Mouse (Mus musculus): ENCODE data around the gene Fgg. TPM values are rescaled to one million over a fixed set of nuclear protein-coding genes. Genes with fewer than 3 reads are reported as not detected.
A peak's percentile ranks its signal among the peaks of the same experiment; 100 is the strongest.

The Fgg gene
- polyA plus RNA-seq, 1 experiment from 2014 or later = 1.2 TPM

DNA sequence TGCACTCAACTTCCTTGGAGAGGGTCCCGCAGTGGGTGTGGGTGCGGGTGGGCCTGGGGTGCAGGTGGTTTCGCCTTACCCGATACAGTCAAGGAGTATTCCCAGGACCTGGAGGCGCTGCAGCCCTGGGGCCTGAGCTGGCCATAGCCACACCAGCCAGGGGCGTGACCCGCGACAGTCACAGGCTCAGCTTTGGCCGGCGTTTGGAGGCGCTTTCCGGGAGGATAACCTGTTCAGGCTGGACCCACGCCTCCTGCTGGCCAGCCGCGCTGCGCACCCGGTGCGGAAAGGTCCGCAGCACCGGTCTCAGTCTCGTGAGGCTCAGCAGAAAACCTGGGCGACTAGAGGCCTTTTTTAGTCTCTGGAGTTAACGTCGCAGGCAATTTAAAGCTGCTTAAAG is 12.2 kb upstream of the Fgg start:
- Histone ChIP-seq H3K4me1 (replicated peaks; ENCODE audit: insufficient read depth, low read length) (no peaks in the 10 kb centered on the region), H3K27ac (no peak overlapping the region), H3K4me2 (ENCODE audit: low read length) (peak overlapping the region; percentile 45), H3K9me3 (replicated peaks; ENCODE audit: low read length) (no peaks in the 10 kb centered on the region), H3K9ac (ENCODE audit: low read depth, low read length) (no peak overlapping the region), H3K27me3 (ENCODE audit: insufficient read depth, low read length) (no peaks in the 10 kb centered on the region; the same call in 1 of the 2 replicates), H3K4me3 (replicated peaks; ENCODE audit: low read depth, low read length) (0 out of 2 replicates have a peak overlapping the region, but pooled peaks have one; percentile 10), H3K36me3 (ENCODE audit: insufficient read depth, low read length) (no peaks in the 10 kb centered on the region)
- DNase-seq (ENCODE audit: low spot score) = peak; percentile 83
- peak; percentile 88 for ATAC-seq (replicated peaks; ENCODE audit: low FRiP score, low read depth)
- 3% methylated on average over 24 of the region's 24 CpGs for WGBS
- peak; percentile 84 for TF ChIP-seq CTCF (IDR thresholded peaks at IDR 0.05; ENCODE audit: low read depth)

DNA sequence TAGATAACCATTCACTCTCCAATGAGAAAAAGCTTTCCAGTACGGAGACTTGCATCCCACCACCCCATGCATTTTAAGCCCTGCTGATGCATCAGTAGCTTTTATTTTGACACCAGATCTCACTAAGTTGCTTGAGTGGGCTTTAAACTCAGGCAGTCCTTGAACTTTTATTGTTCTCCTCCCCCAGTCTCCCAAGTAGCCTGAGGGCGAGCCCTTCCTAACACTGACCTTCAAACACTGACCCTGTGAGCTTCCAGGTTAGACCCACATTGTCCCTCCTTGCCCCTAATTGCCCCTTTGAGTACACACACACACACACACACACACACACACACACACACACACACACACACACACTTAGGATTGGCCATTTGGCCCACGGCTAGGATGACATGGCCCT is 10.9 kb upstream of the Fgg start:
- no peak for DNase-seq (ENCODE audit: low spot score)
- Histone ChIP-seq H3K9ac (ENCODE audit: low read depth, low read length) (no peak overlapping the region), H3K4me1 (replicated peaks; ENCODE audit: insufficient read depth, low read length) (no peaks in the 10 kb centered on the region), H3K27ac (no peak overlapping the region), H3K4me2 (ENCODE audit: low read length) (no peak overlapping the region), H3K36me3 (ENCODE audit: insufficient read depth, low read length) (no peaks in the 10 kb centered on the region), H3K9me3 (replicated peaks; ENCODE audit: low read length) (no peaks in the 10 kb centered on the region), H3K4me3 (replicated peaks; ENCODE audit: low read depth, low read length) (no peak overlapping the region), H3K27me3 (ENCODE audit: insufficient read depth, low read length) (no peaks in the 10 kb centered on the region; the same call in 1 of the 2 replicates)
- 46% methylated on average over 3 of the region's 3 CpGs for WGBS
- no peak for TF ChIP-seq CTCF (IDR thresholded peaks at IDR 0.05; ENCODE audit: low read depth)
- no peak for ATAC-seq (replicated peaks; ENCODE audit: low FRiP score, low read depth)

DNA sequence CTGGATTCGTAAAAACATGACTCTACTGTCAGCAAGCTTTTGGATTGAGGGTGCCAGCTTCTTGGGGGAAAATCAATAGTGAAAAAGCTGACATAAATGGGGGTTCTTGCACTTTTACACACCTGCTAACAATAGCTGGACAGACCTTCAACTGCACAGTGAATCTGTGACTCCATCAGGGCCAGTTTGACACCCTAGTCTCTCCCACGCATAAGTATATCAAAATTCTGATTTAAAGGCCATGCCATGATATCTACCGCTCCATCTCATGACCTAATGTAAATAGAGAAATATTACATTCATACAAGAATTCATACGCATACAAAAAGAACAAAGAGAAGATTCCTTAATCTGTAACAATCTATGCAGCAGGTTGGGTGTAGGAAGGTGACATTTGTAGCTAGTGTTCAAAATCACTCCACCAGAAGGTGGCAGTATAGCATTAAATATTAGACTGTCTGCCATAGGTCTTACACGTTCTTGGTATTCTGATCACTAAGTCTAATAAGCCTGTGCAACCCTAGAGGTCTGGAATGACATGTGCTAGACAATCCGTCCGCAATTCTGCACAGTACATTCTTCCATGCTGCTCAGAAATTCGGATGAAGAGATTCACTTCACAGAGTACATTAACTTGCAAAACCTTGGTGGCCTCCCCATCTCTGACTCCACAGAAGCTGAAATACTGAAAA is 8.6 kb upstream of the Fgg start:
- 30% methylated on average over 8 of the region's 8 CpGs for WGBS

DNA sequence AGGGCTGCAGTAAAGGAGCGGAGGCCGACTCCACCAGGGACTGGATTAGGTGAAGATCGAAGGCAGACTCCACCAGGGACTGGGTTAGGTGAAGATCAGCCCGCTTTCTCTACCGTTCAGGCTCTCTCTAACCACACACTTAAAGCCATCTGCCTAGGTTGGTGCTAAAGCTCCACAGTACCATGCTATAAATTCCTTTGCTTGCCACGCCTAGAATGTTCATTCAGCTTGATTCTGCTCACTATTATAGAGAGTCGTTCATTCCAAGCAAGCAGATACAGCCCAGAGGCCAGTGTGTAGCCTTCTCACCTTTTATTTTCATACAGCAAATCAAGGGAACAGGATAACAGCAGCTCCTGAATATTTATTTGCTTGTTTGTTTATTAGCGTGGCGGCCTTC is 7.5 kb upstream of the Fgg start:
- H3K36me3 ChIP-seq (ENCODE audit: insufficient read depth, low read length) = no peaks in the 10 kb centered on the region
- no peak overlapping the region for H3K9ac ChIP-seq (ENCODE audit: low read depth, low read length)
- no peak for TF ChIP-seq CTCF (IDR thresholded peaks at IDR 0.05; ENCODE audit: low read depth)
- H3K27ac ChIP-seq = no peak overlapping the region
- H3K9me3 ChIP-seq (replicated peaks; ENCODE audit: low read length) = no peaks in the 10 kb centered on the region
- DNase-seq (ENCODE audit: low spot score) (no peak), ATAC-seq (replicated peaks; ENCODE audit: low FRiP score, low read depth) (no peak)
- WGBS = 66% methylated on average over 9 of the region's 9 CpGs
- no peak overlapping the region for H3K4me3 ChIP-seq (replicated peaks; ENCODE audit: low read depth, low read length)
- H3K27me3 ChIP-seq (ENCODE audit: insufficient read depth, low read length) = no peaks in the 10 kb centered on the region; the same call in 1 of the 2 replicates
- H3K4me2 ChIP-seq (ENCODE audit: low read length) = no peak overlapping the region
- no peaks in the 10 kb centered on the region for H3K4me1 ChIP-seq (replicated peaks; ENCODE audit: insufficient read depth, low read length)

More for the DNA sequence above, 8.6 kb upstream of the Fgg start:
- peak; percentile 92 for DNase-seq (ENCODE audit: low spot score)
- ATAC-seq (replicated peaks; ENCODE audit: low FRiP score, low read depth) = peak; percentile 69; the same call in 1 of the 2 replicates
- Histone ChIP-seq H3K27me3 (ENCODE audit: insufficient read depth, low read length) (no peaks in the 10 kb centered on the region; the same call in 1 of the 2 replicates), H3K27ac (no peak overlapping the region), H3K4me2 (ENCODE audit: low read length) (no peak overlapping the region), H3K36me3 (ENCODE audit: insufficient read depth, low read length) (no peaks in the 10 kb centered on the region), H3K4me1 (replicated peaks; ENCODE audit: insufficient read depth, low read length) (no peaks in the 10 kb centered on the region), H3K9ac (ENCODE audit: low read depth, low read length) (no peak overlapping the region), H3K4me3 (replicated peaks; ENCODE audit: low read depth, low read length) (no peak overlapping the region), H3K9me3 (replicated peaks; ENCODE audit: low read length) (no peaks in the 10 kb centered on the region)
- TF ChIP-seq CTCF (IDR thresholded peaks at IDR 0.05; ENCODE audit: low read depth) = peak; percentile 85

DNA sequence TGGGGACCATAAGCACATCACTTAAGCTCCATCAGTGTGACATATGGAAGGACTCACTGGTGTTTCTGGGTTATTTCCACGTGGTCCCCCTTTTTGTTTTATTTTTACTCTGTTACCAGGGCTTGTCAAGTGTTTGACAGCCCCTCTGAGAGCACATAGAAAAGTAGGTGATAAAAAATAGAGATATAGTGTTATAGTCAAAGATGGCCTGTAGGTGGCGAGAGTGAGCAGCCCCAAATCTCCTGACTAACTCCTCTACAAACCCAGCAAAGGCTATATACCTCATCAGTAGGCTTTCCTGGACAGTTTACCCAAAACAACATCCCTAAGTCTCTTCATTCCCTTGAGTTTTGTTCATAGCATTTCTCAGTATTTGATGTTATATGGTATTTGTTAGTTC is 5.3 kb upstream of the Fgg start:
- Histone ChIP-seq H3K4me2 (ENCODE audit: low read length) (no peak overlapping the region), H3K4me1 (replicated peaks; ENCODE audit: insufficient read depth, low read length) (no peaks in the 10 kb centered on the region), H3K36me3 (ENCODE audit: insufficient read depth, low read length) (no peaks in the 10 kb centered on the region), H3K9ac (ENCODE audit: low read depth, low read length) (no peak overlapping the region), H3K27ac (no peak overlapping the region), H3K9me3 (replicated peaks; ENCODE audit: low read length) (no peaks in the 10 kb centered on the region), H3K4me3 (replicated peaks; ENCODE audit: low read depth, low read length) (no peak overlapping the region), H3K27me3 (ENCODE audit: insufficient read depth, low read length) (no peaks in the 10 kb centered on the region)
- ATAC-seq (replicated peaks; ENCODE audit: low FRiP score, low read depth) (peak; percentile 31; the same call in 1 of the 2 replicates), DNase-seq (ENCODE audit: low spot score) (peak; percentile 73)
- 0% methylated on average over 2 of the region's 2 CpGs for WGBS
- TF ChIP-seq CTCF (IDR thresholded peaks at IDR 0.05; ENCODE audit: low read depth) = peak; percentile 90

DNA sequence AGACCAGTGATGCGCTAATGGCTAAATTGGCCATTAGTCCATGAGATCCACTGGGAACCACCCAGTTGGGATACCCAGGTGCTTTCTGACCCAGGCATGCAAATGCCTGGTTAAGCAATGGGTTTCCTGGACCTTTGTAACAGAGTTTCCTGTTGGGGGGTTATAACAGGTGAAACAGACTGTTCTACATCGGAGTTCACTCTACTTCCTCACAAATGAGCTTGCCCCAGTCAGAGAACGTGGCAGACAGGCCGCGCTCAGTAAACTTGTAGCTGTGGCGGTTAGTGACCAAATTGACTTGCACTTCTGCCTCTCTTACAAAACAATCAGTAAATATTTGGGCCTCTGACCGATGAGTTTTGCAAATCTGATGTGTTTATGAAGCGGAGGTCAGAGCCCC is 4.5 kb upstream of the Fgg start:
- H3K36me3 ChIP-seq (ENCODE audit: insufficient read depth, low read length) = no peaks in the 10 kb centered on the region
- TF ChIP-seq CTCF (IDR thresholded peaks at IDR 0.05; ENCODE audit: low read depth) = no peak
- 90% methylated on average over 8 of the region's 8 CpGs for WGBS
- H3K27ac ChIP-seq = no peak overlapping the region
- no peaks in the 10 kb centered on the region for H3K9me3 ChIP-seq (replicated peaks; ENCODE audit: low read length)
- H3K27me3 ChIP-seq (ENCODE audit: insufficient read depth, low read length) = no peaks in the 10 kb centered on the region
- H3K4me3 ChIP-seq (replicated peaks; ENCODE audit: low read depth, low read length) = no peak overlapping the region
- H3K9ac ChIP-seq (ENCODE audit: low read depth, low read length) = no peak overlapping the region
- DNase-seq (ENCODE audit: low spot score) (no peak), ATAC-seq (replicated peaks; ENCODE audit: low FRiP score, low read depth) (no peak)
- H3K4me2 ChIP-seq (ENCODE audit: low read length) = no peak overlapping the region
- no peaks in the 10 kb centered on the region for H3K4me1 ChIP-seq (replicated peaks; ENCODE audit: insufficient read depth, low read length)
